Mouse (Mus musculus) intestine, embryonic 16.5 days (tissue): ENCODE measurements at regions not wholly inside any gene's neighbourhood (a gene's known extent, or its start where the extent isn't known, plus 50 kb on each side); places are given as distances from the start of the nearest gene placed in this dataset.

ENCODE experiments used
- ATAC-seq: fragments of 200-750 bp; cut with Nextera tagmentation; 2 replicates; pipeline ENCODE4 v1.8.0; 2017; ENCODE audit warnings: moderate TSS enrichment, moderate library complexity
- H3K27ac ChIP-seq: fragments of 300-500 bp; sonication (generic); 2 replicates; pipeline ENCODE4 v1.5.1; 2014; ENCODE audit warnings: mild to moderate bottlenecking, low read length
- H3K27me3 ChIP-seq: fragments of 300-500 bp; sonication (generic); replicated peaks from 2 replicates; pipeline ENCODE4 v1.6.1; 2014; ENCODE audit warnings: low read length, control low read depth, mixed read lengths; ENCODE audit not compliant: control insufficient read depth, insufficient read depth
- H3K36me3 ChIP-seq: fragments of 300-500 bp; sonication (generic); 2 replicates; pipeline ENCODE4 v1.6.1; 2014; ENCODE audit warnings: low read length, control low read depth; ENCODE audit not compliant: control insufficient read depth, insufficient read depth
- H3K4me1 ChIP-seq: fragments of 300-500 bp; sonication (generic); 2 replicates; pipeline ENCODE4 v1.6.1; 2014; ENCODE audit warnings: low read length, control low read depth, mixed read lengths; ENCODE audit not compliant: control insufficient read depth, insufficient read depth
- H3K4me2 ChIP-seq: fragments of 300-500 bp; sonication (generic); 2 replicates; pipeline ENCODE4 v1.6.1; 2014; ENCODE audit warnings: low read depth, low read length, control low read depth
- H3K4me3 ChIP-seq: fragments of 300-500 bp; sonication (generic); 2 replicates; pipeline ENCODE4 v1.5.1; 2014; ENCODE audit warnings: mild to moderate bottlenecking, low read length
- H3K9ac ChIP-seq: fragments of 300-500 bp; sonication (generic); 2 replicates; pipeline ENCODE4 v1.6.1; 2014; ENCODE audit warnings: low read depth, low read length
- H3K9me3 ChIP-seq: fragments of 300-500 bp; sonication (generic); 2 replicates; pipeline ENCODE4 v1.6.1; 2016; ENCODE audit warnings: low read length, control low read depth; ENCODE audit not compliant: control insufficient read depth
- WGBS: fragments of 180-500 bp; shearing (Covaris S2); extraction: QIAGEN DNeasy Blood & Tissue Kit; methylation state at CpG from one replicate; pipeline ENCODE4 v1.1.7; 2014; 5-methylcytosine and 5-hydroxymethylcytosine counted together

DNA sequence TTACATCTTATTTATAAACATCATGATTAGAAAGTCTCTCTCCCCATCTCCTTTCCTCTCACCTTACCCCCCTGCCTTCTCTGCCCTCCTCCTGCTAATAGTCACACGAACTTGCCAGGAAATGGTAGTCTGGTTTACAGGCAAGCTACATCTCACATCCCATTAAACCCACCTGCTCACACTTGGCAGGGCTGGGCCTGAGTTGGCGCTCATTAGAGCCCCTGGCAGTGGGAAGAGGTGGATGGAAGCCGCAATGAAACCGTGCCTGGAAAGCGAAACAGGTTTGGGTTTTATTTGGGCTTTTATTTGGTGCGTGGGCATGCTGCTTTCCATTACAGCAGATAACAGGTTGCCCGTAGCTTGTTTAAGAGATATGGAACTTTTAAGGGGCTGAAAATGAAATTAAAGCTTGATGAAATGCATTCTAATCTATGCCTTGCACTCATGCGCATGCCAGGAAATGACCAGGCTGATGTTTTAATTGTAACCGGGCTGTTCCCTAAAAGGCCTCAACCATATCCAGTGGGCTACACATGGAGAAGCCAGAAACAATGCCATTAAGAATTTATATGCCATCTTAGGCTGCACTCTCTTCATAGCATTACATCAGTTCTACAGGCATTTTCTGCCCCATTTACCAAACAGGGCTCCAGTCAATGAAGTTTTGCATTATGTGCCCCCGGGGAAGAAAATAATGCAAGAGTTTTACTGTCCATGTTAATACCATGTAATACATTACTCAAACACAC, 725.0 kb downstream of the Mecom start:
- no peak overlapping the region for H3K4me2 ChIP-seq
- H3K36me3 ChIP-seq: no peaks in the 10 kb centered on the region
- H3K27me3 ChIP-seq: no peaks in the 10 kb centered on the region
- H3K9me3 ChIP-seq: no peaks in the 10 kb centered on the region
- no peaks in the 10 kb centered on the region for H3K4me1 ChIP-seq
- no peak for ATAC-seq
- H3K4me3 ChIP-seq: no peak overlapping the region
- WGBS: 83% methylated on average over 10 of the region's 10 CpGs
- no peak overlapping the region for H3K27ac ChIP-seq
- no peak overlapping the region for H3K9ac ChIP-seq

GRCm38 (mm10) chr3:29816964-29817363, 730.8 kb downstream of the Mecom start:
- no peaks in the 10 kb centered on the region for H3K4me1 ChIP-seq
- no peak overlapping the region for H3K9ac ChIP-seq
- no peak overlapping the region for H3K27ac ChIP-seq
- no peak overlapping the region for H3K4me3 ChIP-seq
- no peaks in the 10 kb centered on the region for H3K27me3 ChIP-seq
- no peak overlapping the region for H3K4me2 ChIP-seq
- H3K9me3 ChIP-seq: no peaks in the 10 kb centered on the region
- ATAC-seq: no peak
- 85% methylated on average over 4 of the region's 4 CpGs for WGBS
- H3K36me3 ChIP-seq: no peaks in the 10 kb centered on the region

DNA sequence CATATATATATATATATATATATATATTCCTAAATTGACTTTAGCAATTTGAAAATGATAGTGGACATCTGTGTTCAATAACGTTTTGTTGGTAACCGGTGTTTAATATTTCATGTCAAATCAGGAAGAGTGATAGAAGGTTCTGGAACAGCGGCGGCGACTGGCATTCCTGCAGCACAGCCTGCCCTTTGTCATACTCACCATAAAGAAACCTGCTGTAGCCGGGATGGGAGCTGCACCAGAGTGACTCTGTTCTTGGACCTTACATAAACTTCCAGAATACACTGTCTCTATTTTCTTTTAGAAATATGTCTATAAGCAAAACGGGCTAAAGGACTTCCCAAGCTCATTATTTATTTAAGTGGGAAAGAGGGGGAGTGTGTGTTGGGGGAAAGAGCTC, 731.5 kb downstream of the Egfem1 start:
- Histone ChIP-seq H3K4me3 (no peak overlapping the region), H3K9me3 (no peaks in the 10 kb centered on the region), H3K27ac (no peak overlapping the region), H3K27me3 (no peaks in the 10 kb centered on the region), H3K4me2 (no peak overlapping the region), H3K36me3 (no peaks in the 10 kb centered on the region), H3K9ac (no peak overlapping the region), H3K4me1 (no peaks in the 10 kb centered on the region)
- ATAC-seq: no peak
- WGBS: 39% methylated on average over 7 of the region's 7 CpGs

GRCm38 (mm10) chr3:29812480-29813240, 730.8 kb downstream of the Egfem1 start:
- Histone ChIP-seq H3K9ac (no peak overlapping the region), H3K4me1 (no peaks in the 10 kb centered on the region), H3K36me3 (no peaks in the 10 kb centered on the region), H3K4me2 (no peak overlapping the region), H3K9me3 (no peaks in the 10 kb centered on the region), H3K27me3 (no peaks in the 10 kb centered on the region), H3K27ac (no peak overlapping the region), H3K4me3 (no peak overlapping the region)
- WGBS: 55% methylated on average over 14 of the region's 14 CpGs
- ATAC-seq: peak; percentile 16; the same call in 1 of the 2 replicates

- no peak for ATAC-seq
- Histone ChIP-seq H3K4me2 (no peak overlapping the region), H3K4me1 (no peaks in the 10 kb centered on the region), H3K4me3 (no peak overlapping the region), H3K9ac (no peak overlapping the region), H3K27ac (no peak overlapping the region), H3K27me3 (no peaks in the 10 kb centered on the region), H3K9me3 (no peaks in the 10 kb centered on the region), H3K36me3 (no peaks in the 10 kb centered on the region)
- WGBS: 84% methylated on average over 2 of the region's 2 CpGs
Measured at GRCm38 (mm10) chr3:29806046-29806445, 724.2 kb downstream of the Egfem1 start.

DNA sequence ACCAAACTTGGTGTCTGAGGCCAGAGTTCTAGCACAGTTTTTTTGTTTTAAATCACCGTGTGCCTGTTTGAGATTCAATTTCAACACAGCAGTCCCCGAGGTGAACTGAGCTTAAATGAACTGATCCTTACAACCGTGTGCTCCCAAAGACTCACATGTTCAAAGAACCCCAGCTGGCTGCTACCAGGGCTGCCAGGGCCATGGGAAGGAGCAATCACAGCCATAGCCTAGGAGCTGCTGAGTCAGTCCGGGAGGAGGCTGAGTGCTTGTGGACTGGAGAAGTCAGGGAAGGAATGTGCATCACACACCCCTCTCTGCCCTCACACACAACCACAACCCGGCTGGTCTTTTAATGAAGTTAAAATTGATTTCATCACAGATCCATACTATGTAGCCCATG, 721.6 kb downstream of the Egfem1 start:
- H3K27me3 ChIP-seq: no peaks in the 10 kb centered on the region
- 39% methylated on average over 5 of the region's 5 CpGs for WGBS
- H3K27ac ChIP-seq: no peak overlapping the region
- H3K36me3 ChIP-seq: no peaks in the 10 kb centered on the region
- no peak overlapping the region for H3K4me3 ChIP-seq
- H3K4me1 ChIP-seq: no peaks in the 10 kb centered on the region
- ATAC-seq: no peak
- H3K9ac ChIP-seq: no peak overlapping the region
- no peak overlapping the region for H3K4me2 ChIP-seq
- no peaks in the 10 kb centered on the region for H3K9me3 ChIP-seq

- ATAC-seq: no peak
- H3K27ac ChIP-seq: no peak overlapping the region
- H3K36me3 ChIP-seq: no peaks in the 10 kb centered on the region
- H3K9me3 ChIP-seq: no peaks in the 10 kb centered on the region
- H3K4me3 ChIP-seq: no peak overlapping the region
- 64% methylated on average over 3 of the region's 3 CpGs for WGBS
- no peaks in the 10 kb centered on the region for H3K27me3 ChIP-seq
- no peaks in the 10 kb centered on the region for H3K4me1 ChIP-seq
- H3K4me2 ChIP-seq: no peak overlapping the region
- H3K9ac ChIP-seq: no peak overlapping the region
Measured at GRCm38 (mm10) chr3:29801081-29801480, 719.3 kb downstream of the Egfem1 start.

GRCm38 (mm10) chr3:29774365-29774764, 692.5 kb downstream of the Egfem1 start:
- no peak overlapping the region for H3K4me3 ChIP-seq
- no peak overlapping the region for H3K4me2 ChIP-seq
- H3K9me3 ChIP-seq: no peaks in the 10 kb centered on the region
- H3K27ac ChIP-seq: no peak overlapping the region
- no peaks in the 10 kb centered on the region for H3K4me1 ChIP-seq
- H3K36me3 ChIP-seq: no peaks in the 10 kb centered on the region
- H3K27me3 ChIP-seq: no peaks in the 10 kb centered on the region
- no peak for ATAC-seq
- H3K9ac ChIP-seq: no peak overlapping the region
- WGBS: 82% methylated on average over 3 of the region's 3 CpGs

DNA sequence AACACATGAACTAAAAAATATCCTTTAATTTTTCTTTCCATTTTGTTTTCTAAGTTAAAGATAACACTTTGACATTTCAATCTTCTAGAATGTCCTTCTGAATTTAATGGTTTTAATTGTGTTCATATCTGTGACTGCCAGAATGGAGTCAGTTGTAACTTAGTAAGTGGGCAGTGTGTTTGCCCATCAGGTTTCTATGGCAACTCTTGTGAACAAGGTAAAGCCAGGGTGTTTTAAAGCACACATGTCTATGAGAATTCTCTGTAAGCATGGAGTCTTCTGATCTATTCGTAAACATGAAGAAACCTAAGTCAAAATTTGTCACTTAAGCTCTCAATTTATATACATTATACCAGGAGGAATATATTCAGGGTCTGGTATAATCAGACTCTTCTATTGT, 689.4 kb downstream of the Egfem1 start:
- Histone ChIP-seq H3K4me2 (no peak overlapping the region), H3K36me3 (no peaks in the 10 kb centered on the region), H3K4me3 (no peak overlapping the region), H3K4me1 (no peaks in the 10 kb centered on the region), H3K27me3 (no peaks in the 10 kb centered on the region), H3K9ac (no peak overlapping the region), H3K27ac (no peak overlapping the region), H3K9me3 (no peaks in the 10 kb centered on the region)
- no peak for ATAC-seq
- WGBS: 74% methylated on average over 1 of the region's 1 CpGs
